Mouse (Mus musculus): ENCODE data around the gene Cpt1a. TPM values are rescaled to one million over a fixed set of nuclear protein-coding genes. Genes with fewer than 3 reads are reported as not detected.

Gene Cpt1a
- 13.9 and 16.2 TPM in 2 replicates for polyA plus RNA-seq (2015; fragmentation: Nextera tagmentation; extraction: Ambion mirVana)

GRCm38 (mm10) chr19:3322261-3322969 lies at the start of gene Cpt1a:
Gene Cpt1a (plus strand): TSS chr19:3322334.
- H3K27me3 ChIP-seq = peaks cover 28% of the 10 kb centered on the region
- no peak within 1 kb of the TSS; the same call in 1 of the 2 replicates for H3K27ac ChIP-seq
- WGBS = 3% methylated on average over 26 of the region's 26 CpGs
- no peaks in the 10 kb centered on the region for H3K36me3 ChIP-seq
- H3K9ac ChIP-seq = peak within 1 kb of the TSS; percentile 67
- no peak for ATAC-seq (ENCODE audit: low FRiP score, low read depth)
- H3K4me3 ChIP-seq = peak within 1 kb of the TSS; percentile 65
- peaks cover 42% of the 10 kb centered on the region for H3K4me1 ChIP-seq
- H3K4me2 ChIP-seq (replicated peaks) = peak within 1 kb of the TSS; percentile 99
- H3K9me3 ChIP-seq = no peaks in the 10 kb centered on the region

- peaks cover 99% of the 10 kb centered on the region for H3K36me3 ChIP-seq
- no peak overlapping the region for H3K4me2 ChIP-seq (replicated peaks)
- H3K4me3 ChIP-seq = no peak overlapping the region
- H3K27me3 ChIP-seq = no peaks in the 10 kb centered on the region
- H3K9me3 ChIP-seq = no peaks in the 10 kb centered on the region
- 90% methylated on average over 9 of the region's 9 CpGs for WGBS
- no peaks in the 10 kb centered on the region for H3K4me1 ChIP-seq
- no peak for ATAC-seq (ENCODE audit: low FRiP score, low read depth)
- H3K9ac ChIP-seq = no peak overlapping the region
- H3K27ac ChIP-seq = no peak overlapping the region
These were observed 48.8 kb upstream of the Cpt1a start for GRCm38 (mm10) chr19:3273331-3273730.

- Histone ChIP-seq H3K9ac (no peak overlapping the region), H3K4me3 (no peak overlapping the region), H3K27me3 (no peaks in the 10 kb centered on the region), H3K9me3 (no peaks in the 10 kb centered on the region), H3K4me2 (replicated peaks) (no peak overlapping the region), H3K4me1 (no peaks in the 10 kb centered on the region), H3K36me3 (peaks cover 97% of the 10 kb centered on the region), H3K27ac (no peak overlapping the region)
- no peak for ATAC-seq (ENCODE audit: low FRiP score, low read depth)
- WGBS = 88% methylated on average over 3 of the region's 3 CpGs
These were observed 46.3 kb upstream of the Cpt1a start for GRCm38 (mm10) chr19:3275744-3276365.

GRCm38 (mm10) chr19:3281886-3282285 lies 40.2 kb upstream of the Cpt1a start:
- Histone ChIP-seq H3K36me3 (peaks cover 63% of the 10 kb centered on the region), H3K4me3 (peak overlapping the region; percentile 87), H3K9ac (peak overlapping the region; percentile 89), H3K4me1 (peaks cover 21% of the 10 kb centered on the region), H3K9me3 (no peaks in the 10 kb centered on the region), H3K27me3 (no peaks in the 10 kb centered on the region), H3K27ac (no peak overlapping the region), H3K4me2 (replicated peaks) (peak overlapping the region; percentile 81)
- no peak for ATAC-seq (ENCODE audit: low FRiP score, low read depth)
- 70% methylated on average over 4 of the region's 4 CpGs for WGBS

- Histone ChIP-seq H3K4me3 (peak within 1 kb of the TSS; percentile 87), H3K27ac (peak within 1 kb of the TSS; percentile 52; the same call in 1 of the 2 replicates), H3K4me1 (peaks cover 21% of the 10 kb centered on the region), H3K36me3 (peaks cover 63% of the 10 kb centered on the region), H3K27me3 (no peaks in the 10 kb centered on the region), H3K9ac (peak within 1 kb of the TSS; percentile 89), H3K9me3 (no peaks in the 10 kb centered on the region), H3K4me2 (replicated peaks) (peak within 1 kb of the TSS; percentile 81)
- ATAC-seq (ENCODE audit: low FRiP score, low read depth) = peak; percentile 95
- under 1% methylated on average over 49 of the region's 49 CpGs for WGBS
These were observed 39.3 kb upstream of the Cpt1a start, which contains the start of the genes Mrpl21 and Ighmbp2 for GRCm38 (mm10) chr19:3282572-3283467. Gene Mrpl21 (plus strand): TSS chr19:3282901. Gene Ighmbp2 (minus strand): TSS chr19:3283017.

- WGBS = 90% methylated on average over 1 of the region's 1 CpGs
- no peaks in the 10 kb centered on the region for H3K9me3 ChIP-seq
- peaks cover 79% of the 10 kb centered on the region for H3K36me3 ChIP-seq
- peaks cover 1% of the 10 kb centered on the region; the same call in 1 of the 2 replicates for H3K4me1 ChIP-seq
- H3K4me3 ChIP-seq = no peak overlapping the region
- H3K27me3 ChIP-seq = no peaks in the 10 kb centered on the region
- H3K27ac ChIP-seq = no peak overlapping the region
- ATAC-seq (ENCODE audit: low FRiP score, low read depth) = no peak
- no peak overlapping the region for H3K4me2 ChIP-seq (replicated peaks)
- H3K9ac ChIP-seq = no peak overlapping the region
These were observed 33.1 kb upstream of the Cpt1a start for GRCm38 (mm10) chr19:3289006-3289405.

- H3K27ac ChIP-seq = no peak overlapping the region
- no peak overlapping the region for H3K4me3 ChIP-seq
- H3K36me3 ChIP-seq = peaks cover 60% of the 10 kb centered on the region
- ATAC-seq (ENCODE audit: low FRiP score, low read depth) = peak; percentile 44; the same call in 1 of the 2 replicates
- H3K4me2 ChIP-seq (replicated peaks) = no peak overlapping the region
- no peaks in the 10 kb centered on the region for H3K9me3 ChIP-seq
- H3K4me1 ChIP-seq = no peaks in the 10 kb centered on the region
- H3K27me3 ChIP-seq = no peaks in the 10 kb centered on the region
- WGBS = 39% methylated on average over 2 of the region's 2 CpGs
- H3K9ac ChIP-seq = no peak overlapping the region
These were observed 30.1 kb upstream of the Cpt1a start for GRCm38 (mm10) chr19:3292028-3292427.

- H3K27me3 ChIP-seq = no peaks in the 10 kb centered on the region
- H3K36me3 ChIP-seq = peaks cover 52% of the 10 kb centered on the region
- WGBS = 87% methylated on average over 1 of the region's 1 CpGs
- no peak overlapping the region for H3K27ac ChIP-seq
- no peak overlapping the region for H3K9ac ChIP-seq
- H3K4me3 ChIP-seq = no peak overlapping the region
- no peak overlapping the region for H3K4me2 ChIP-seq (replicated peaks)
- no peak for ATAC-seq (ENCODE audit: low FRiP score, low read depth)
- H3K9me3 ChIP-seq = no peaks in the 10 kb centered on the region
- no peaks in the 10 kb centered on the region for H3K4me1 ChIP-seq
These were observed 29.1 kb upstream of the Cpt1a start for GRCm38 (mm10) chr19:3292993-3293392.

GRCm38 (mm10) chr19:3295245-3295644 lies 26.9 kb upstream of the Cpt1a start:
- H3K9me3 ChIP-seq = no peaks in the 10 kb centered on the region
- WGBS = 91% methylated on average over 6 of the region's 6 CpGs
- no peaks in the 10 kb centered on the region for H3K27me3 ChIP-seq
- no peak overlapping the region for H3K4me3 ChIP-seq
- no peak for ATAC-seq (ENCODE audit: low FRiP score, low read depth)
- H3K27ac ChIP-seq = no peak overlapping the region
- H3K4me1 ChIP-seq = no peaks in the 10 kb centered on the region
- peaks cover 30% of the 10 kb centered on the region for H3K36me3 ChIP-seq
- H3K9ac ChIP-seq = no peak overlapping the region
- H3K4me2 ChIP-seq (replicated peaks) = no peak overlapping the region

- Histone ChIP-seq H3K27me3 (no peaks in the 10 kb centered on the region), H3K9ac (no peak overlapping the region), H3K27ac (no peak overlapping the region), H3K4me2 (replicated peaks) (no peak overlapping the region), H3K4me3 (no peak overlapping the region), H3K4me1 (no peaks in the 10 kb centered on the region), H3K9me3 (no peaks in the 10 kb centered on the region), H3K36me3 (peaks cover 16% of the 10 kb centered on the region)
- ATAC-seq (ENCODE audit: low FRiP score, low read depth) = no peak
These were observed 25.1 kb upstream of the Cpt1a start for GRCm38 (mm10) chr19:3297034-3297433.

GRCm38 (mm10) chr19:3297775-3298174 lies 24.4 kb upstream of the Cpt1a start:
- Histone ChIP-seq H3K27ac (no peak overlapping the region), H3K9ac (no peak overlapping the region), H3K27me3 (no peaks in the 10 kb centered on the region), H3K4me2 (replicated peaks) (no peak overlapping the region), H3K4me1 (no peaks in the 10 kb centered on the region), H3K36me3 (peaks cover 11% of the 10 kb centered on the region), H3K4me3 (no peak overlapping the region), H3K9me3 (no peaks in the 10 kb centered on the region)
- 76% methylated on average over 7 of the region's 7 CpGs for WGBS
- no peak for ATAC-seq (ENCODE audit: low FRiP score, low read depth)

GRCm38 (mm10) chr19:3304017-3304416 lies 18.1 kb upstream of the Cpt1a start:
- Histone ChIP-seq H3K4me3 (no peak overlapping the region), H3K27ac (no peak overlapping the region), H3K9ac (no peak overlapping the region), H3K4me1 (no peaks in the 10 kb centered on the region), H3K36me3 (no peaks in the 10 kb centered on the region), H3K27me3 (no peaks in the 10 kb centered on the region), H3K9me3 (no peaks in the 10 kb centered on the region), H3K4me2 (replicated peaks) (no peak overlapping the region)
- no peak for ATAC-seq (ENCODE audit: low FRiP score, low read depth)
- WGBS = 60% methylated on average over 4 of the region's 4 CpGs

Data from limb, embryonic 13.5 days (tissue).